Mouse (Mus musculus) heart, adult 8-10 months (tissue): ENCODE results near the gene Tceanc2. TPM values are rescaled to one million over a fixed set of nuclear protein-coding genes. Genes with fewer than 3 reads are reported as not detected.
"Not testable (repeated sequence)": the region's sequence is repeated elsewhere in the genome, so short reads cannot be mapped to it uniquely, and the experiment has no call there.

Experiments
- DNase-seq: peaks from one replicate; pipeline ENCODE4 v3.0.0; 2022; ENCODE audit warnings: low spot score
- total RNA-seq, 4 experiments: library from RNA; stranded (reverse); gene quantifications; 2 replicates each; pipeline ENCODE4 v1.2.4; 2022

The Tceanc2 gene
- total RNA-seq, 4 experiments from 2014 or later = 10.7 to 15.1 (median 12.2) TPM

DNA sequence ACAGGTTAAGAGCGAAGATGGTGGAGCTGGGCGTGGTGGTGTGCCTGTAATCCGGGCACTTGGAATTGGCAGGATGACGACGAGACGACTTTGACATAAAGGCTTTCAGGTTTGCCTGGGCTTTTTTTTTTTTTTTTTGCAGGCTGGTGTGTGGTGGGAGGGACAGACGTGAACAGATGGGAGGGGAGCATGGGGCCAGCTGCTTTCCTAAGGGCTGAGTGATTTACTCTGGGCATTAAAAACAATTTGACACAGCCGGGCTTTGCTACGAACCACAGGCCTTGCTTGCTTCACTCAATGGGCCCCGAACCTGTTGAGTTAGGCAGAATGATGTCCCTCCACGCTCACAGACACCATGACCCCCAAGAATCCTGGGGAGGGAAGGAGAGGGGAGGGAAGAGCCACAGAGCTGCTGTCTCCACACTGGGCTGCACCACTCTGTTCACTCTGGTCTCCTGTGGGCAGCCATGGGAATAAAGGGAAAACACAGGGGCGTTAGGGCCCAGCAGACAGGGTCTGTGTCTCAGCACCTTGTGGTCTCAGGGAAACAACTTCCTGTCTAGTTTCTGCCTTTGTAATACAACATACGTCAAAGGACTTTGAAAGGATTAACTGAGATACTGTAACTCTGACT lies 51.9 kb downstream of the Tceanc2 start:
- DNase-seq = no peak

DNA sequence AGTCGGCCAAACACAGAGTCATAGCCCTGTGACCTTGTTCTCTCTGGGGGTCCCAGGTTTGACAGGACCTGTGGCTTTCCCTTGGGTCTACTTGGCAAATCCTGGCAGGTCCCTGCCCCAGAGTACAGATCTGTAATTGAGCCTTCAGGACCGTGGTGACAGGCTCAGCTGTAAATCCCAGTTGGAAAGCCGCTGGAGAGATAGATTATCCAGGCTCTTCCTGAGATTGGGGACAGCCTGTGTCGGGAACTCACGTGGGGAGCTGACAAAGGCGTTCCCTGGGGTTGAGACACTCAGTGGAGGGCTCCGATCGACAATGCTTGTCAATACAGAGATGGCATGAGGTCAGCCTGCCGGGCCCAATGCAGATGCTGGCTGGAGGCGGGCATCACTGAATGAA lies 52.5 kb downstream of the Tceanc2 start:
- no peak for DNase-seq

GRCm38 (mm10) chr4:107125101-107125500 lies 53.8 kb downstream of the Tceanc2 start:
- no peak for DNase-seq

DNA sequence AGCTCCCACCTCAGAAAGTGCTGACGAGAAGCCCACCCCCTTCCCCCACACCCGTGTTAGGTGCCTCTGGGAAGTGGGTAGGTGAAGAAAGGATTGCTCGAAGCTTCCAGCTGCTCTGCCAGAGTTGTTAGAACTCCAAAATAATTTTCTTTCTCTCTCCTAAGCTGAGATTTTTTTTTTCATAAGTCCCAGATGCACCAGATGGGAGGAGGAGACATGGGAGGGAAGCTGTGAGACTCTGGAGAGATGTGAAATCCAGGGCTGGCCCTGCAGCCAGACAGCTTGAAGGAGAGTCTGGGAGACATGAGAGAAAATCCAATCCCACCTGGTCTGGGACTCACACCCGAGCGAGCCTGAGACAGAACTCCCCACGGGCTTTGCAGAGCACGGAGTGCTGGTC lies 54.5 kb downstream of the Tceanc2 start:
- no peak for DNase-seq

- peak; percentile 11 for DNase-seq
Observed at GRCm38 (mm10) chr4:107121165-107121943, 57.6 kb downstream of the Tceanc2 start.

- DNase-seq = no peak
Observed at GRCm38 (mm10) chr4:107120676-107121075, 58.2 kb downstream of the Tceanc2 start.

DNA sequence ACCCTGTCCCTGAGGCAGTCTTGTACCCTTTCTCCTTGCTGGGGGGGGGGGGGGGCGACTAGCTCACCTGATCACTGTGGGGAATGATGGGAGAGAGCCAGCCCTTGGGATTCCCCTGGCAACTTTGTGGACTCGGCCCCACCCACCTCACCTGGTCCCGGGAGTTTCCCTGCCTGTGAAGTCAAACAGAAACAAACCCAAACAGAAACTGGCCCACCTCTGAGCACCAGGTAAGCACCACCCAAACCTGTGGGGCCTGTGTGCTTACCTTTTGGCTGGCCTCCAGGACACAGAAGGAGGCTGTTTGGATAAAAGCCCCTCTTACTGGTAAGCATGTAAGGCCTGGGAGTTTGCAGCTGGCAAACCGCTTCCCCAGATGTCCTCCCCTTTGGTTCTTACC lies 59.9 kb downstream of the Tceanc2 start:
- DNase-seq = no peak

- no peak for DNase-seq
Observed at GRCm38 (mm10) chr4:107117741-107118385, 61.1 kb downstream of the Tceanc2 start.

DNA sequence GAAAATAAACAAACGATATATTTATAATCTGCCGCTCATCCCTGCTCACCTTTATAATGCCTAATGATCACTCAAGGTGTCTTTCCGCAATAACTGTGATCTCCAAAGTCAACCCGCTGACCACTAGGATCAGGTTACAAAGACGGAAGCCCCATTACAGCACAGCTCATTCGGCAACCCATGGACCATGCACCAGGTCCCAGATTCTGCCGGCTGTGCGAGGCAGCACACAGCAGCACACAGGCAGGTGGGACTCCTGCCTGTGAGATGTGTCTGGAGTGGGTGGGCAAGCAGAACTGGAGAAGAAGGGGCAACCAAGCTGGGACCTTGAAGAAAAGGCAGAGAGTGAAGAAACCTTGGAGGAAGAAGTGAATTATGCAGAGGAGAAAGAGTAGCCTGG lies 64.6 kb downstream of the Tceanc2 start:
- no peak for DNase-seq

- DNase-seq = not testable (repeated sequence)
Observed at GRCm38 (mm10) chr4:107109181-107109580, 69.7 kb downstream of the Tceanc2 start.

- no peak for DNase-seq
Observed at GRCm38 (mm10) chr4:107108291-107108731, 70.6 kb downstream of the Tceanc2 start.

DNA sequence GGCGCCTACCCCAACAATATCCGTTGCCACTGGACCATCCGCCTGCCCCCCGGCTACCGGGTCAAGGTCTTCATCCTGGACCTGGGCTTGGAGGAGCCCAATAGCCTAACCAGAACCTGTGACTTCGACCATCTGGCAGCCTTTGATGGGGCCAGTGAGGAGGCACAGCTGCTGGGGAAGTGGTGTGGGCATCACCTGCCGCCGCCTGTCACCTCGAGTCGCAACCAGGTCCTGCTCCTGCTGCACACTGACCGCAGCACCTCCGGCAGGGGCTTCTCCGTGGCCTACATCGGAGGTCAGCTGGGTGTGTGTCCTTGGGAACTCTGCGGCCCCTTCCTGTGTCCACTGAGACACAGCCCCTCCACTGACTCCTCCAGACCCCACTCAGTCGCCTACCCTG lies 72.1 kb downstream of the Tceanc2 start:
- no peak for DNase-seq

GRCm38 (mm10) chr4:107102220-107102619 lies 76.7 kb downstream of the Tceanc2 start:
- no peak for DNase-seq

DNA sequence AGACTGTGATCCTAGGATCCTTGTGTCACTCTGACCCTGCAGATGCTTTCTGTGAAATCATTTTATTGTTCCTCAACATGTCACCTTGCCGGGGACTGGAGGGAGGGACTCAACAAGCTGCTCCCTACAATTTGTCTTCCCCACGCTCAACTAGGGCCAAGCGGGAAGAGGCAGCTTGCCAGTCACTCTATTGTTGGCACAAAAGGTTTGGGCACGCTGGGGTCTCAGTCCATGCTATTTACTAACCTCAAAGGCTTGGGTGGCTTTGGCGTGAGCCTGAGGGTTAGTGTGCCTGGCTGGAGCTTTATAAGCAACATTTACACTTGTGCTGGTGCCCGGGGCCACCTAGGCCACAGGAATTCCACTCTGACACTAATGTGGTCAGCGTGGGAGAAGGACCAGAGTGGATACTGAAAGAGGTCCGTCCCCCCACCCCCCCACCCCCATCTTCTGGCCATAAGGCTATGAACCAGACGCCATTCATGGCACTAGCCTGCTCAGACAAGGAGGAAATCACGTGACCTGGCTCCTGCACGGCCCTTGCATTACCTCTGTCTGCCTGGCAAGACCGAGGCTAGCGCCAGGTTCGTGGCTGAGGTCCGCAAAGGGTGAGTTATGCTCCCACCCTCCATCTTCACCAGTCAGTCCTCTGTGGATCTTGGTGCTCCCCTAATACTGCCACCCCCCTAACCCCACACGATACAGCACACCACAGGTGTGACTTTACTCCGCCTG lies 80.0 kb downstream of the Tceanc2 start:
- DNase-seq = no peak

DNA sequence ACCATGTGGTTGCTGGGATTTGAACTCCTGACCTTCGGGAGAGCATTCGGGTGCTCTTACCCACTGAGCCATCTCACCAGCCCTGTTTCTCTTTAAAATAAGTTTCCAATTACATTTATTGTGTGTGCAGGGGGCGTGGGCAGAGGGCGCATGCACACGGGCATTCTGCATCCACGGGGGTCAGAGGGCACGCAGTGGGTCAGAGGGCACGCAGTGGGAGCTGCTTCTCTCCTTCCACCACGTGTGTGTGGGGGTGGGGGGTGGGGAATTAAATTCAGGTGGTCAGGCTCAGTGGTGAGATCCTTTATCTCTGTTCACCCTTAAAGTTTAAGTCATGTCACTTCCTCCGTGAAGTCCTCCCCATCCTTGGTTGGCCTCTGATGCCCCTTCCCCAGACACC lies 80.5 kb downstream of the Tceanc2 start:
- no peak for DNase-seq

DNA sequence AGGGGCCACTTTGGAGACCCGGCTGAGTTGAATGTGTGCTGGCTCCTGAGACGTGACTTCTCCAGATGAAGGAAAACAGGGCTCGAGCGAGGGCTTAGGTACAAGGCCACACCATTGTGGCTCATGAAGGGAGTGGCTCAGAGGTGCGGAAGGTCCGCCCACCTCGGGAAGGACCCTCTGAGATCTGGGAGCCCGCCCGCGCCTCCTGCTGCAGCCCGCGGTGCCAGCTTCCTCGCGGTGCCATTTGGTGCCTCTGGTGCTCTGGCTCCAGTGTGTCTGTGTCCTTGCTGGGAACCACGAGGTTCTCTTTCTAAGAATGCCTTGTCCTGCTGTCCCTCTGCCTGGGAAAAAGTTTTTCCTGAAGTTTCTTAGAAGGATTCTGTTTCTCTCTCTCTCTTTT lies 81.0 kb downstream of the Tceanc2 start:
- DNase-seq = no peak

DNA sequence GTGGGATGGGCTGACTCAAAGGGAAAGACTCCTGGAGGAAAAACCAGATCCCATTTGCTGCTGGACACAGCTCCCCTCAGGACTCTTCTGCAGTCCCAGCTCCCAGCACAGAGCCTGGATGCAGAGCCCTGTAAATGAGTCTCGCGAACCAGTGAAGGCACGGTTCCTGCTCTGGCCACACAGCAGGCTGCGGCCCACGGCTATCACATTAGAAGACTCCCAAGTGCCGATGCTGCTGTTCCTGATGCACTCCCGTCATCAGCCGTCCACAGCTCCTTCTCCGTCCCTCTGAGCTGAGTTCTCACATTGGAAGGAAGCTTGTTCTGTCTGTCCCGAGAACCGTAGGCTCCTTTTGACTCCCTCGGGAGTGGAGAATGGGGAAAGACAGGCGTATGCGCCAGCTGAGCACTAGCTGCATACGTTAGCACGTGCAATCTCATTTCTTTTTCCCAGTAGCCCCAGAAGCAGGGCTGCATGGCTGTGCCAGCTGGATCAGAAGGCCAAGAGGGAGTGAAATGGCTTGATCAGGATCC lies 82.0 kb downstream of the Tceanc2 start, which contains the start of gene Cdcp2:
TSS of gene Cdcp2 (plus strand) at position 51 of the 533 bp plus-strand sequence.
- no peak for DNase-seq

DNA sequence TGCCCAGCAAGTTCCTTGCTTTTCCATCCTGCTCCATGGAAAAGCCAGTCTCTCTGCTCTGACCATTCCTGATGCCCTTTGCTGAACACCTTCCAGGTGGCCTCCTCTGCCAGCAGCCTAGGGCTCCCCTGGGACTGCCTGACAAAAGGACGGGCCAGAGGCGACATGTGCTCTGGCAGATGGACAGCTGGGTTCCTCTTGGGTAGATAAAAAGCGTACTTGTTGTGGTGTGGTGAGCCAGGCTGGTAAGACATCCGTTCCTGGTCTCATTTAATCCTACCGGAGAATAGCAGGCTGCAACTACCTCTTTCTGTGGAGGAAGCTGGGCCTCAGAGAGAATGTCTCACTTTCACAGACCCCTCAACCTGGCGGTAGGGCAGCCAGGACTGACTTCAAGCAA lies 82.9 kb downstream of the Tceanc2 start:
- no peak for DNase-seq

- DNase-seq = no peak
Observed at GRCm38 (mm10) chr4:107094484-107095187, 84.3 kb downstream of the Tceanc2 start.

- DNase-seq = no peak
Observed at GRCm38 (mm10) chr4:107091696-107092095, 87.2 kb downstream of the Tceanc2 start.

- DNase-seq = no peak
Observed at GRCm38 (mm10) chr4:107084858-107085257, 94.1 kb downstream of the Tceanc2 start.
